Mouse (Mus musculus): ENCODE measurements around the gene C2cd4b. TPM values are rescaled to one million over a fixed set of nuclear protein-coding genes. Genes with fewer than 3 reads are reported as not detected.

C2cd4b gene
- polyA plus RNA-seq, 1 experiment from 2014 or later, result 0.70 TPM

DNA sequence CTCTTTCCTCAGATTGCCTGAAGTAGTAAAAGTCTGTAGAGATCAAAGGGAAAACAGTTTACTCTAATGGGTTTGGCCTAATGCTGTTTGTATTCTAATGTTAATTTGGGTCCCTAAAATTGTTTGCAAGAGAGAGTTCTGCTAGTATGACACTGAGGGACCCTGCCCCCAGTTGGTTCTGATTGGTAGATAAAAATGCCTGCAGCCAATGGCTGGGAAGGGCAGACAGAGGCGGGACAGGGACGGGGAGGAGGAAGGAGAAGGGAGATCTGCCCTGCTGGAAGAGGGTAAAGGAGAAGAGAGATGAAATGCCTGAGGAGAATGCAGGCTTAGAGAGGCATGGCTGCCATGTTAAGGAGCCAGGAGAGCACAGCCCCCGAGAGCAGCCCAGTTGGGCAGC is 7.7 kb downstream of the C2cd4b start:
- Histone ChIP-seq H3K4me1 (ENCODE audit: control insufficient read depth, insufficient read depth, low read length) (no peaks in the 10 kb centered on the region), H3K9me3 (replicated peaks; ENCODE audit: control insufficient read depth, low read length, poor library complexity, severe bottlenecking) (no peaks in the 10 kb centered on the region), H3K36me3 (ENCODE audit: control insufficient read depth, insufficient read depth, low read length) (no peaks in the 10 kb centered on the region), H3K4me2 (ENCODE audit: low read length) (no peak overlapping the region), H3K27me3 (ENCODE audit: control insufficient read depth, insufficient read depth, low read depth, low read length) (no peaks in the 10 kb centered on the region; the same call in 1 of the 2 replicates), H3K27ac (ENCODE audit: low read length) (no peak overlapping the region), H3K9ac (ENCODE audit: low read depth, low read length) (no peak overlapping the region), H3K4me3 (ENCODE audit: low read depth, low read length) (no peak overlapping the region)
- WGBS, result 28% methylated on average over 3 of the region's 3 CpGs
- no peak for ATAC-seq

DNA sequence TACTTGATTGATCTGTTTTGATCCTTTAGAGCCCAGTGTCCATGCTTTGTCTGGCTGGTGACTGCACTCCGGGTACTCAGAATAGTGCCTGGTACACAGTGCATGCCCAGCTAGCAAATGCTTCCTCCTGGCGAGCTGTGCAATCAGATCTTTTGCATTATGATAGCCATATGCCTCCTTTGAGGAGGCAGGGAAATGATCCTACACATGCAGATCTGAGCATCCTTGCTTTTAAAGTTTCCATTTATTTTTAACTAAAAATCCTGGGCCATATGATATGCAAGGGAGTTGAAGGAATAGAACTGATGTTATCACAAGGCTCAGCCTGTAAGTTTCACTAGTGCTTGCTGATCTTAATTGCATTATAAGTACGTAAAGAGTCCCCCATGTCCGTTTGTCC is 9.6 kb downstream of the C2cd4b start:
- WGBS, result 76% methylated on average over 4 of the region's 4 CpGs
- Histone ChIP-seq H3K36me3 (ENCODE audit: control insufficient read depth, insufficient read depth, low read length) (no peaks in the 10 kb centered on the region), H3K9me3 (replicated peaks; ENCODE audit: control insufficient read depth, low read length, poor library complexity, severe bottlenecking) (no peaks in the 10 kb centered on the region), H3K4me2 (ENCODE audit: low read length) (no peak overlapping the region), H3K4me3 (ENCODE audit: low read depth, low read length) (no peak overlapping the region), H3K27me3 (ENCODE audit: control insufficient read depth, insufficient read depth, low read depth, low read length) (no peaks in the 10 kb centered on the region), H3K9ac (ENCODE audit: low read depth, low read length) (no peak overlapping the region), H3K27ac (ENCODE audit: low read length) (no peak overlapping the region), H3K4me1 (ENCODE audit: control insufficient read depth, insufficient read depth, low read length) (no peaks in the 10 kb centered on the region)
- no peak for ATAC-seq

DNA sequence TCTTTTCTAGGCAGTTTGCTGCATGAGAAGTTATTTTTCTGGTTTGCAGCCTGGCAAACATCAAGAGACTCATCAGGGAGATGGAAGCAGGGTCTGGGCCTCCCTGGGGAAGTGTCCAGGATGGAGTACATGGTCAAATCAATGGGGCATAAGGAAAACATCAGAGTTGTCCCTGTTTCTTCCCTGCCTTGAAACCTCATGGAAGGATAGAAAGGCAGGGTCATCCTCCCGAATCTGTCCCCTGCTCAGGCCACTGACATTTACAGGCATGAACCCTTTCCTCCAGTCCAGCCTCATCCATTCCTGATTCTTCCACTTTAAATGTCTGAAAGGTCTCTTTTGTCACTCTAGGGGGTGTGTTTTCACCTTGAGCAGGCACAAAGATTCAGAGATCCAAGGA is 10.2 kb downstream of the C2cd4b start:
- Histone ChIP-seq H3K9ac (ENCODE audit: low read depth, low read length) (no peak overlapping the region), H3K27ac (ENCODE audit: low read length) (no peak overlapping the region), H3K4me1 (ENCODE audit: control insufficient read depth, insufficient read depth, low read length) (no peaks in the 10 kb centered on the region), H3K27me3 (ENCODE audit: control insufficient read depth, insufficient read depth, low read depth, low read length) (no peaks in the 10 kb centered on the region), H3K4me2 (ENCODE audit: low read length) (no peak overlapping the region), H3K4me3 (ENCODE audit: low read depth, low read length) (no peak overlapping the region), H3K9me3 (replicated peaks; ENCODE audit: control insufficient read depth, low read length, poor library complexity, severe bottlenecking) (no peaks in the 10 kb centered on the region), H3K36me3 (ENCODE audit: control insufficient read depth, insufficient read depth, low read length) (no peaks in the 10 kb centered on the region)
- 83% methylated on average over 1 of the region's 1 CpGs for WGBS
- ATAC-seq, result no peak

DNA sequence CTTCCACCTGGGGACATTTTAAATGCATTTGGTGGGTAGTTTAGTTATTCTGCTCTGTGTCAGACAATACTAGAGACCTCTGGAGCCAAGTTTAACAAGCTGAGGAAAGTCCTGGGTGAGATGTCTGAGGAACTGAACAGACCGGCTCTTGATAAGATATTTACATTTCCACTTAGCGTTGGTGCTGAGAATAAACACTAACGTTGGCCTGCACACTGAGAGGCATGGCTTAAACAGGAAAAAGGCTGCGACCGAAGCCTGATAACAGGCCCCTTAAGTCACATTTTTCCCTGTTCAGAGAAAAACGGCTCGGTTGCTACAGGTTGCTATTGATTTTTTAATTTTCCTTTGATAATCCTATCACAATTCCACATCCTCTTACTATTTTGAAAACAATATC is 12.1 kb downstream of the C2cd4b start:
- H3K36me3 ChIP-seq (ENCODE audit: control insufficient read depth, insufficient read depth, low read length), result no peaks in the 10 kb centered on the region
- H3K9me3 ChIP-seq (replicated peaks; ENCODE audit: control insufficient read depth, low read length, poor library complexity, severe bottlenecking), result no peaks in the 10 kb centered on the region
- no peak overlapping the region for H3K4me3 ChIP-seq (ENCODE audit: low read depth, low read length)
- no peak overlapping the region for H3K9ac ChIP-seq (ENCODE audit: low read depth, low read length)
- WGBS, result 82% methylated on average over 7 of the region's 7 CpGs
- no peaks in the 10 kb centered on the region for H3K27me3 ChIP-seq (ENCODE audit: control insufficient read depth, insufficient read depth, low read depth, low read length)
- H3K27ac ChIP-seq (ENCODE audit: low read length), result no peak overlapping the region
- no peak overlapping the region for H3K4me2 ChIP-seq (ENCODE audit: low read length)
- no peak for ATAC-seq
- H3K4me1 ChIP-seq (ENCODE audit: control insufficient read depth, insufficient read depth, low read length), result no peaks in the 10 kb centered on the region

DNA sequence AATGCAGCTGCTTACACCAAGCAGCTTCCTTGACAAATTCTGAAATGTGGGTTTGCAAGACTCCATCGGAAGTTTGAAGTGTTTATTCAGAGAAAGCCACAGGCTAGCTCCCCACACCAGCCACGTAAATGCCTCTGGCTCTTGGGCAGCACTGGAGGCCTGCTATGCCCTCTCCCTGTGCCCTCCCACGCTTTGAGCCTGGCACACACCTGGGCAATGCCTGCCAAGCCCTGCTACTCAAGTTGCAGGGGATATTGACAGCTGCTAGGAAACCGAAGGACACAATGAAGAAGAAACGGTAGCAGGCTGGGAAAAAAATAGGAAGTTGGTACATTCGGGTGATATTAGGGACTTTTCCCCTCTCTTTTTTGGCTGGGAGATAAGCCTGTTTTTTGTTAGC is 15.0 kb downstream of the C2cd4b start:
- WGBS, result 82% methylated on average over 6 of the region's 6 CpGs
- Histone ChIP-seq H3K9me3 (replicated peaks; ENCODE audit: control insufficient read depth, low read length, poor library complexity, severe bottlenecking) (no peaks in the 10 kb centered on the region), H3K4me3 (ENCODE audit: low read depth, low read length) (no peak overlapping the region), H3K27ac (ENCODE audit: low read length) (no peak overlapping the region), H3K36me3 (ENCODE audit: control insufficient read depth, insufficient read depth, low read length) (no peaks in the 10 kb centered on the region), H3K9ac (ENCODE audit: low read depth, low read length) (no peak overlapping the region), H3K4me2 (ENCODE audit: low read length) (no peak overlapping the region), H3K4me1 (ENCODE audit: control insufficient read depth, insufficient read depth, low read length) (no peaks in the 10 kb centered on the region), H3K27me3 (ENCODE audit: control insufficient read depth, insufficient read depth, low read depth, low read length) (no peaks in the 10 kb centered on the region)
- ATAC-seq, result no peak

DNA sequence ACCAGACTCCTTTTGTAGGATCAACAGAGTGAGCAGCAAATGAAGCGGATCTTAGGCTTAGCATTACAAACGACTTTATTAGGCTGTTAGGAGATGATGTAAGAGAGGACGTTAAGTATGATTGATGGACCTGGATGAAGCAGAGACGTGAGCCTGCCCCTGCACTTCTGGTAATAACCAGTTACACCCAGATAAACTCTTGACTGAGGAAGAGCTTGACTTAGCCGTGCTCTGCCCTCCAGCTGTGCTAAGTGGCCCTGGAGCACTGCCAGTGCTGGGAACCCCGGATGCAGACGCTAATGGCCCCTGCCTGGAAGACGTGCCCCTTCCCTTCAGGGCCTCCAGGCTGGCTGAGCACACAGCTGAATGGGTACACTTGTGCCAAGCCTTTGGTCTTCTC is 19.3 kb downstream of the C2cd4b start:
- no peaks in the 10 kb centered on the region for H3K36me3 ChIP-seq (ENCODE audit: control insufficient read depth, insufficient read depth, low read length)
- 39% methylated on average over 8 of the region's 8 CpGs for WGBS
- no peak overlapping the region for H3K4me2 ChIP-seq (ENCODE audit: low read length)
- no peaks in the 10 kb centered on the region for H3K27me3 ChIP-seq (ENCODE audit: control insufficient read depth, insufficient read depth, low read depth, low read length)
- no peak for ATAC-seq
- H3K4me3 ChIP-seq (ENCODE audit: low read depth, low read length), result no peak overlapping the region
- no peaks in the 10 kb centered on the region for H3K9me3 ChIP-seq (replicated peaks; ENCODE audit: control insufficient read depth, low read length, poor library complexity, severe bottlenecking)
- H3K27ac ChIP-seq (ENCODE audit: low read length), result no peak overlapping the region
- H3K9ac ChIP-seq (ENCODE audit: low read depth, low read length), result no peak overlapping the region
- H3K4me1 ChIP-seq (ENCODE audit: control insufficient read depth, insufficient read depth, low read length), result no peaks in the 10 kb centered on the region

DNA sequence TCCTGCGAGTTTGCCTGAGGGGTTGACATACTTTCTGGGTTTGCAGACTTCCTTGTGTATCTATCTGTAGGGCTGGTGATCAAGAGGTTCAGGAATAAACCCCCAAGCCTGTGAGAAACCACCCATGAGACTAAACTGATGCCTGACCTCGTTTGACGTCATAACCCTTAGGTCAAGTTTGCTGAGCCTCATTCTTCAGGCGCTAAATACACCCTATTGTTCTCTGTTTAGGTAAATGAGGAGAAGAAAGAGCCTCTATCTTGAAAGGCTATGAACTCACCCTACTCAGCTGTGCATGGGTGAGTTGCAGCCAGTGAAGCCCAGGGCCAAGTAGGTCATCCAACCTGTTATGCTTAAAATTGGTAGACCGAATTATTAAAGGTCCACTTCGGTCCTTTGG is 23.5 kb downstream of the C2cd4b start:
- 72% methylated on average over 6 of the region's 6 CpGs for WGBS
- Histone ChIP-seq H3K27me3 (ENCODE audit: control insufficient read depth, insufficient read depth, low read depth, low read length) (no peaks in the 10 kb centered on the region), H3K4me2 (ENCODE audit: low read length) (no peak overlapping the region), H3K27ac (ENCODE audit: low read length) (no peak overlapping the region), H3K9me3 (replicated peaks; ENCODE audit: control insufficient read depth, low read length, poor library complexity, severe bottlenecking) (0 out of 2 replicates have a peak, but pooled peaks cover 3% of the 10 kb centered on the region), H3K9ac (ENCODE audit: low read depth, low read length) (no peak overlapping the region), H3K4me3 (ENCODE audit: low read depth, low read length) (no peak overlapping the region), H3K4me1 (ENCODE audit: control insufficient read depth, insufficient read depth, low read length) (no peaks in the 10 kb centered on the region), H3K36me3 (ENCODE audit: control insufficient read depth, insufficient read depth, low read length) (no peaks in the 10 kb centered on the region)
- ATAC-seq, result no peak

DNA sequence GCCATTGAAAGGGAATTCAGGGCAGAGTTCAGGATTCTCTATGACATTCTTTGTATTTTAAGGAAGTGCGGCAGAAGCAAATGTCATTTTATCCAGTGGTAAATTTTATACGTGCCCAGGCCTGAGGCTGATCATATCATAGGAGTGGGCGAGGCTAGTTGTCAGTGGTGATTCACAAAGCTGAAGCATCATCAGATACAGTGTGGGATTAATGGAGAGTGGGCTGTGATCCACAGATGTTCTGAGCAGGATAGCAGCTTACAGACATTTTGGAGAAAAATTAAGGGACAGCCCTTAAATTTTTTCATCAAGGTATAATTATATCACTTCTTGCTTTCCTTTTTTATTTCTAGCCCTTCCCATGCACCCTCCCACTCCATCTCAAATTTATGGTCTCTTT is 24.2 kb downstream of the C2cd4b start:
- Histone ChIP-seq H3K4me1 (ENCODE audit: control insufficient read depth, insufficient read depth, low read length) (no peaks in the 10 kb centered on the region), H3K27me3 (ENCODE audit: control insufficient read depth, insufficient read depth, low read depth, low read length) (no peaks in the 10 kb centered on the region), H3K9ac (ENCODE audit: low read depth, low read length) (no peak overlapping the region), H3K4me3 (ENCODE audit: low read depth, low read length) (no peak overlapping the region), H3K4me2 (ENCODE audit: low read length) (no peak overlapping the region), H3K9me3 (replicated peaks; ENCODE audit: control insufficient read depth, low read length, poor library complexity, severe bottlenecking) (0 out of 2 replicates have a peak, but pooled peaks cover 3% of the 10 kb centered on the region), H3K27ac (ENCODE audit: low read length) (peak overlapping the region; percentile 22; the same call in 1 of the 2 replicates), H3K36me3 (ENCODE audit: control insufficient read depth, insufficient read depth, low read length) (no peaks in the 10 kb centered on the region)
- no peak for ATAC-seq
- 93% methylated on average over 3 of the region's 3 CpGs for WGBS

DNA sequence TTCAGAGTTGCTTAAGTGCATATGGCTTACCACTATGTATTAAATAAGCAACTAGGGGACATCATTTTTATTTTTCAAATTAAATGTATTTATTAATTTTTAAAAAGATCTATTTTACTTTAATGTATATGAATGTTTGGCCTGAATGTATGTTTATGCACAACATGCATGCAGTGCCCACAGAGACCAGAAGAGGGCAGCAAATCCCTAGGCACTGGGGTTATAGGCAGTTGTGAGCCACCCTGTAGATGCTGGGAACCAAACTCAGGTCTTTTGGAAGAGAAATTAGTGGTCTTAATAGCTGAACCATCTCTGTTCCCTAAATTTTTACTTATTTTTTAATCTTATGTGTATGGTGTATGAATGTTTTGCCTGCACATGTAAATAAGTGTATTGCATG is 24.7 kb downstream of the C2cd4b start:
- Histone ChIP-seq H3K4me1 (ENCODE audit: control insufficient read depth, insufficient read depth, low read length) (no peaks in the 10 kb centered on the region), H3K9me3 (replicated peaks; ENCODE audit: control insufficient read depth, low read length, poor library complexity, severe bottlenecking) (0 out of 2 replicates have a peak, but pooled peaks cover 3% of the 10 kb centered on the region), H3K4me2 (ENCODE audit: low read length) (no peak overlapping the region), H3K27me3 (ENCODE audit: control insufficient read depth, insufficient read depth, low read depth, low read length) (no peaks in the 10 kb centered on the region), H3K4me3 (ENCODE audit: low read depth, low read length) (no peak overlapping the region), H3K36me3 (ENCODE audit: control insufficient read depth, insufficient read depth, low read length) (no peaks in the 10 kb centered on the region), H3K9ac (ENCODE audit: low read depth, low read length) (no peak overlapping the region), H3K27ac (ENCODE audit: low read length) (no peak overlapping the region)
- no peak for ATAC-seq

DNA sequence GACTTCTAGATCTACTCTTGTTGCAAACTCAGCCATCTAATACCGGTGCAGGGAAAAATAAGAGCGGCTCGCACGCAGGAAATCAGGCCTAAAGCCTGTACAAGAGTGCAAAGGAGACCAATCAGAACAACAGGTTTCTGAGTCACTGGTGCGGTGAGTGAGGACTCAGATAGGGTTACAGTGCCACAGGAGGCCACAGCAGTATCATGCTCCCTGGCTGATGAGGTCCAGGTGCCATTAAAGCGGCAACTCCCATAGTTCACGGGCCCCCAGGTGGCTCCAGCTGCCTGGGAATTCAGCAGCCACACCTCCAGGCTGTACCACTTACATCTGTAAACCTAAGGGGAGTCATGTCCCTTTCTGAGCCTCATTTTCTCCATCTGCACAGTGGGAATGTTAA is 27.1 kb downstream of the C2cd4b start:
- H3K27me3 ChIP-seq (ENCODE audit: control insufficient read depth, insufficient read depth, low read depth, low read length), result no peaks in the 10 kb centered on the region
- no peak for ATAC-seq
- no peak overlapping the region for H3K4me3 ChIP-seq (ENCODE audit: low read depth, low read length)

More for the DNA sequence above, 27.1 kb downstream of the C2cd4b start:
- H3K36me3 ChIP-seq (ENCODE audit: control insufficient read depth, insufficient read depth, low read length), result no peaks in the 10 kb centered on the region
- H3K27ac ChIP-seq (ENCODE audit: low read length), result no peak overlapping the region
- H3K4me1 ChIP-seq (ENCODE audit: control insufficient read depth, insufficient read depth, low read length), result no peaks in the 10 kb centered on the region
- H3K4me2 ChIP-seq (ENCODE audit: low read length), result no peak overlapping the region
- WGBS, result 91% methylated on average over 7 of the region's 7 CpGs
- no peak overlapping the region for H3K9ac ChIP-seq (ENCODE audit: low read depth, low read length)
- 0 out of 2 replicates have a peak, but pooled peaks cover 3% of the 10 kb centered on the region for H3K9me3 ChIP-seq (replicated peaks; ENCODE audit: control insufficient read depth, low read length, poor library complexity, severe bottlenecking)

Measured in midbrain, embryonic 16.5 days (tissue).